Comparison of ENCODE assay signal across 8 mouse cellular contexts in genomic region chr7:107370232-107371125, GRCm38 (mm10). TPM values are rescaled to one million over a fixed set of nuclear protein-coding genes. Genes with fewer than 3 reads are reported as not detected.
DNase-seq lines count a peak whose midpoint lies in the region; ATAC-seq lines count a peak whose summit lies in the region.

Gene Syt9, plus strand, starts transcription at chr7:107370728.

- DNase-seq in adrenal gland, adult 18-20 months (ENCODE audit: low spot score in 2 of 2), result peak; percentile 56 to 58
- peak; percentile 66 for DNase-seq in cerebellum, adult 9-10 months
- peak; percentile 0 for DNase-seq in induced T-regulatory cell, adult 2 months (ENCODE audit: low read depth)
- peak in 1 of 2 experiments; percentile 62 for DNase-seq in left cerebral cortex, postnatal 10 days (ENCODE audit: extremely low spot score in 1 of 2, low spot score in 2 of 2)
- DNase-seq in mesoderm, embryonic 11.5 days (ENCODE audit: low read depth, low spot score), result peak; percentile 52
- DNase-seq in right cerebral cortex, postnatal 4 days, result peak; percentile 48
- DNase-seq in T-cell, adult 2 months (ENCODE audit: low spot score), result no peak

- intact Hi-C loops in left cerebral cortex, postnatal 10 days (cut with DNase I), result loop anchor here (10.0 kb wide), 1 partner anchor 154 kb away; no protein-coding TSS in a partner anchor

- peak; percentile 89 for ATAC-seq in frontal cortex, adult (ENCODE audit: low TSS enrichment)

RNA-seq across cellular contexts. Expression of gene Syt9, which starts in this region (rescaled TPM):
- 1 to 10 TPM; 1.8 to 2.8 TPM for total RNA-seq in adrenal gland, adult 18-20 months (2021)
- total RNA-seq in left cerebral cortex, postnatal 10 days (2021), result 10 to 100 TPM; 14.9 to 15.6 TPM

Comparison
In these comparisons a context has a peak if more than half of its experiments do, and no peak if none do; other contexts are left out.
1. RNA of gene Syt9 (total RNA-seq): 14.9 to 15.6 TPM in left cerebral cortex, postnatal 10 days; 1.8 to 2.8 TPM in adrenal gland, adult 18-20 months; every median in the first group is over 4 times any median in the second.